Mouse (Mus musculus) G1E (cell line): Measurements from ENCODE around the gene Gimap7. TPM values are rescaled to one million over a fixed set of nuclear protein-coding genes. Genes with fewer than 3 reads are reported as not detected.

Experiments
- ATAC-seq: 2 replicates; pipeline ENCODE4 v1.8.0; 2016; ENCODE audit warnings: mild to moderate bottlenecking; ENCODE audit not compliant: insufficient number of reproducible peaks, poor library complexity, low FRiP score, severe bottlenecking; ENCODE audit errors: extremely low read depth
- DNase-seq: peaks from one replicate; pipeline ENCODE4 v3.0.0; 2012; ENCODE audit warnings: low spot score
- H3K27me3 ChIP-seq: 2 replicates; pipeline ENCODE4 v1.6.1; 2012; ENCODE audit warnings: mild to moderate bottlenecking, low read length, inconsistent platforms; ENCODE audit not compliant: insufficient read depth
- H3K36me3 ChIP-seq: replicated peaks from 2 replicates; pipeline ENCODE3; 2012; ENCODE audit warnings: mild to moderate bottlenecking, inconsistent platforms
- H3K4me1 ChIP-seq: 2 replicates; pipeline ENCODE4 v1.6.1; 2012; ENCODE audit warnings: low read depth, low read length, inconsistent platforms, mixed read lengths; ENCODE audit not compliant: insufficient read depth
- H3K4me3 ChIP-seq: 2 replicates; pipeline ENCODE4 v1.5.1; 2012; ENCODE audit warnings: low read depth, mild to moderate bottlenecking, inconsistent platforms, low read length, moderate library complexity, mixed read lengths
- H3K9me3 ChIP-seq: replicated peaks from 2 replicates; pipeline ENCODE4 v1.6.1; 2012; ENCODE audit warnings: inconsistent platforms
- CTCF ChIP-seq: IDR thresholded peaks from 2 replicates; pipeline ENCODE4 v1.5.1; 2012; ENCODE audit warnings: low read depth, low read length, inconsistent platforms, mixed read lengths
- GATA1 ChIP-seq: IDR thresholded peaks from 2 replicates; pipeline ENCODE4 v1.6.1; 2012; ENCODE audit warnings: borderline replicate concordance, low read length, inconsistent platforms, mixed read lengths
- GATA2 ChIP-seq: IDR thresholded peaks from 2 replicates; pipeline ENCODE4 v1.6.1; 2012; ENCODE audit warnings: low read depth, low read length, inconsistent platforms, borderline replicate concordance
- POLR2AphosphoS5 ChIP-seq: IDR thresholded peaks from 2 replicates; pipeline ENCODE4 v1.6.1; 2012; ENCODE audit warnings: low read depth, low read length, inconsistent platforms; ENCODE audit not compliant: insufficient replicate concordance
- TAL1 ChIP-seq: conservative IDR thresholded peaks from 2 replicates; pipeline ENCODE4 v1.6.1; 2012; ENCODE audit warnings: low read depth, low read length, inconsistent platforms, mixed read lengths
- polyA plus RNA-seq: library from polyadenylated mRNA; stranded (reverse); fragments of >175 nt; gene quantifications from 2 replicates; pipeline ENCODE4 v1.2.3, GENCODE M21; 2012
- total RNA-seq, 2 experiments: library from RNA; stranded (forward) in 1 of 2; stranded (reverse) in 1 of 2; fragments of 200-1000 nt in 1 of 2; fragments of >200 nt in 1 of 2; fragmentation: Nextera tagmentation in 1 of 2; gene quantifications; 2 replicates each; pipeline ENCODE4 v1.2.3; 2014 to 2017

The Gimap7 gene
- total and polyA plus RNA-seq, 3 experiments, result 0.22 TPM; not detected in 2

DNA sequence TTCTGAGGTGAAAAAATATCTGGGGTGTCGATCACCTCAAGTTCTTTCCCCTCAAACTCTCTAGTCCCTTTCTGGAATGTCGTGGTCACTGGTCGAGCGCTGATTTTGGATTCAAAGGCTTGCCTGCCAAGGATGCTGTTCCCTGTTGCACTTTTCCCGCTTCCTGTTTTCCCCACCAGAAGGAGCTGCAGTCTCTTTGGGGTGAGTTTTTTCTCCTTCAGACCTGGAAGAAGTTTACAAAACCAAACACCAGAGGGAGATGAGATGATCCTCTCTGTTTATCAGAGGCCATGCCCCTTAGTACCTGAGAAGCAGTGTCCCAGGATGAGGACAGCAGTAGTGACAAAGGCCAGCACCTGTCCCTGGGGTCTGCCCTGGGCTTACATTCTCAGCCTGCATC, 15.8 kb upstream of the Gimap7 start:
- TF ChIP-seq GATA1 (no peak), GATA2 (no peak), TAL1 (no peak), POLR2AphosphoS5 (no peak)
- ATAC-seq, result no peak
- DNase-seq, result no peak
- Histone ChIP-seq H3K36me3 (no peaks in the 10 kb centered on the region), H3K4me1 (no peaks in the 10 kb centered on the region), H3K4me3 (no peak overlapping the region), H3K9me3 (no peaks in the 10 kb centered on the region), H3K27me3 (peaks cover 15% of the 10 kb centered on the region; the same call in 1 of the 2 replicates)

- peaks cover 11% of the 10 kb centered on the region; the same call in 1 of the 2 replicates for H3K27me3 ChIP-seq
- DNase-seq, result no peak
- no peak for TF ChIP-seq TAL1
- no peak for TF ChIP-seq POLR2AphosphoS5
- TF ChIP-seq CTCF, result no peak
- TF ChIP-seq GATA1, result no peak
- no peak for TF ChIP-seq GATA2
- no peak for ATAC-seq
- H3K4me1 ChIP-seq, result no peaks in the 10 kb centered on the region
- no peak overlapping the region for H3K4me3 ChIP-seq
- H3K9me3 ChIP-seq, result no peaks in the 10 kb centered on the region
- no peaks in the 10 kb centered on the region for H3K36me3 ChIP-seq
These were observed 14.3 kb upstream of the Gimap7 start for GRCm38 (mm10) chr6:48704146-48704545.

- Histone ChIP-seq H3K36me3 (no peaks in the 10 kb centered on the region), H3K27me3 (peaks cover 8% of the 10 kb centered on the region; the same call in 1 of the 2 replicates), H3K4me1 (no peaks in the 10 kb centered on the region), H3K9me3 (no peaks in the 10 kb centered on the region), H3K4me3 (no peak overlapping the region)
- DNase-seq (no peak), ATAC-seq (no peak)
- no peak for TF ChIP-seq CTCF
- TF ChIP-seq GATA1, result no peak
- no peak for TF ChIP-seq POLR2AphosphoS5
- no peak for TF ChIP-seq GATA2
- no peak for TF ChIP-seq TAL1
These were observed 12.3 kb upstream of the Gimap7 start for GRCm38 (mm10) chr6:48706130-48706529.

DNA sequence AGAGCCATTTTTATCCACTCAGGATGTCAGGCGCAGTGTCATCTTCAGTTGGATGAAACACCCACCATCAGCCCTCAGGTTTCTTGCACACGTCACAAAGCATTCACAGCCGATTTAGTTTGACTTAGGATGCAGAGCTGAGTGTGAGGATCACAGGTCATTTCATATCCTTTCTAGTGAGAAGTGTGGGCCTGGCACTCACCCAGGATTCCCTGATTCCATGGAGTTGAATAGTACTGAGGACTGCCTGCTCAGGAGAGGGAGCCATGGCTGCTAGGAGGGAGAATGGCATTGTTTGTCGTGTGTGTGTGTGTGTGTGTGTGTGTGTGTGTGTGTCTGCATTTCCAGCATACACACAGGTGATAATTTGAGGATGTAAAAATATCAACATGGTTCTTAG, 1.9 kb downstream of the Gimap7 start:
- no peaks in the 10 kb centered on the region for H3K36me3 ChIP-seq
- no peaks in the 10 kb centered on the region for H3K4me1 ChIP-seq
- ATAC-seq, result no peak
- H3K27me3 ChIP-seq, result no peaks in the 10 kb centered on the region
- no peak for DNase-seq
- H3K4me3 ChIP-seq, result no peak overlapping the region
- H3K9me3 ChIP-seq, result no peaks in the 10 kb centered on the region
- TF ChIP-seq POLR2AphosphoS5, result no peak
- no peak for TF ChIP-seq GATA2
- no peak for TF ChIP-seq CTCF
- TF ChIP-seq TAL1, result no peak
- TF ChIP-seq GATA1, result no peak

GRCm38 (mm10) chr6:48723468-48723867, 5.0 kb downstream of the Gimap7 start:
- no peaks in the 10 kb centered on the region for H3K4me1 ChIP-seq
- no peaks in the 10 kb centered on the region for H3K9me3 ChIP-seq
- no peak overlapping the region for H3K4me3 ChIP-seq
- no peak for TF ChIP-seq CTCF
- TF ChIP-seq TAL1, result no peak
- no peak for TF ChIP-seq GATA1
- no peak for TF ChIP-seq GATA2
- TF ChIP-seq POLR2AphosphoS5, result no peak
- no peaks in the 10 kb centered on the region for H3K27me3 ChIP-seq
- ATAC-seq (no peak), DNase-seq (no peak)
- no peaks in the 10 kb centered on the region for H3K36me3 ChIP-seq

GRCm38 (mm10) chr6:48725476-48725875, 7.1 kb downstream of the Gimap7 start:
- no peak overlapping the region for H3K4me3 ChIP-seq
- DNase-seq (no peak), ATAC-seq (no peak)
- H3K9me3 ChIP-seq, result no peaks in the 10 kb centered on the region
- no peak for TF ChIP-seq POLR2AphosphoS5
- TF ChIP-seq CTCF, result no peak
- no peak for TF ChIP-seq GATA1
- TF ChIP-seq GATA2, result no peak
- no peak for TF ChIP-seq TAL1
- H3K36me3 ChIP-seq, result no peaks in the 10 kb centered on the region
- no peaks in the 10 kb centered on the region for H3K27me3 ChIP-seq
- H3K4me1 ChIP-seq, result no peaks in the 10 kb centered on the region

DNA sequence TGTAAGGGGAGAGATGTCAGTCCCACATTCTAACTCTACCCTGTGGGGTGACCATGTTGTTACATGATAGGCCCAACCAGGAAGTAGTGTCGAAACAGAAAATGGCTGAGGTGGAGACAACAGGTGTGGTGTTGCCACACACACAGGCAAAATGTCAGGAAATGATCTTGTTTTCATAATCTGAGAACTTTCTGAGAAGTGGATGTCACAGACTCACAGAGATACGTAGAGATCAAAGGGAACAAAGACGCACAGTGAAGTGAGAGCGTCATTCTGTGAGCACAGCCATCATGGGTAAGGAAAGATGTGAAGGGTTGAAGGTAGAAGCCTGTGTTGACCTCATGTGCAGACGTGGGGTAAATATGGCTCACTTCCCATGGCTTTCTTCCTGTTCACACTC, 9.3 kb downstream of the Gimap7 start:
- ATAC-seq (no peak), DNase-seq (no peak)
- no peaks in the 10 kb centered on the region for H3K4me1 ChIP-seq
- H3K9me3 ChIP-seq, result no peaks in the 10 kb centered on the region
- H3K27me3 ChIP-seq, result no peaks in the 10 kb centered on the region
- TF ChIP-seq CTCF (no peak), POLR2AphosphoS5 (no peak), GATA1 (no peak), GATA2 (no peak), TAL1 (no peak)
- H3K4me3 ChIP-seq, result no peak overlapping the region
- no peaks in the 10 kb centered on the region for H3K36me3 ChIP-seq
